16 mouse cellular contexts compared by ENCODE assay signal in genomic region chr13:41085140-41085539, GRCm38 (mm10). TPM values are rescaled to one million over a fixed set of nuclear protein-coding genes. Genes with fewer than 3 reads are reported as not detected.
DNase-seq lines count a peak whose midpoint lies in the region; ATAC-seq and TF ChIP-seq lines count a peak whose summit lies in the region.
"Had no signal": no experiment of that assay in that cellular context is flagged by ENCODE, and none has a peak within 500 bp of the region (broad histone marks: within the 10 kb centered on the region; RNA-seq: fewer than 3 reads in every experiment).

No protein-coding gene starts in this region.

- H3K4me1 ChIP-seq in lung, postnatal 0 days (ENCODE audit: insufficient read depth, low read depth, low read length): no peaks in the 10 kb centered on the region
- H3K4me1 ChIP-seq: embryonic facial prominence, embryonic 13.5 days; hindbrain, embryonic 15.5 days; stomach, embryonic 15.5 days had no signal

- TF ChIP-seq POLR2A in brain, embryonic 14.5 days (IDR thresholded peaks at IDR 0.05; ENCODE audit: borderline replicate concordance, extremely low read depth, insufficient read depth, insufficient read length, poor library complexity, severe bottlenecking): no peak

- intact Hi-C loops in gastrocnemius, adult 2 months (cut with DNase I): loop anchor here (5.0 kb wide), 1 partner anchor 152 kb away; no protein-coding TSS in a partner anchor
- intact Hi-C loops in gastrocnemius, postnatal 36 days (cut with DNase I): loop anchor here (5.0 kb wide), 1 partner anchor 152 kb away; no protein-coding TSS in a partner anchor

- TF ChIP-seq CTCF in gastrocnemius, adult 2 months (IDR thresholded peaks at IDR 0.05): peak; percentile 65
- peak; percentile 71 for TF ChIP-seq CTCF in lung, postnatal 0 days (IDR thresholded peaks at IDR 0.05)
- 0 out of 2 replicates have a peak, but pooled peaks have one; percentile 16 for TF ChIP-seq CTCF in brain, embryonic 14.5 days (IDR thresholded peaks at IDR 0.05; ENCODE audit: borderline replicate concordance, extremely low read depth, insufficient read depth, insufficient read length)

- no peak for ATAC-seq in lung, postnatal 0 days

- H3K36me3 ChIP-seq in lung, postnatal 0 days (ENCODE audit: insufficient read depth, low read length): no peaks in the 10 kb centered on the region
- H3K36me3 ChIP-seq in splenic B cell, adult 2 months (ENCODE audit: control insufficient read depth, insufficient read depth, low read length, poor library complexity, severe bottlenecking): no peaks in the 10 kb centered on the region
- H3K36me3 ChIP-seq: embryonic facial prominence, embryonic 13.5 days; hindbrain, embryonic 15.5 days; stomach, embryonic 15.5 days had no signal

- 12% methylated on average over 2 of the region's 2 CpGs for WGBS in lung, postnatal 0 days

- no peak overlapping the region for H3K4me3 ChIP-seq in gastrocnemius, adult 2 months
- no peak overlapping the region for H3K4me3 ChIP-seq in lung, postnatal 0 days (ENCODE audit: low read depth, low read length)
- H3K4me3 ChIP-seq: embryonic facial prominence, embryonic 13.5 days; hindbrain, embryonic 15.5 days; stomach, embryonic 15.5 days had no signal

- H3K27me3 ChIP-seq in lung, postnatal 0 days (replicated peaks; ENCODE audit: insufficient read depth, low read length): 0 out of 2 replicates have a peak, but pooled peaks cover 5% of the 10 kb centered on the region
- no peaks in the 10 kb centered on the region; the same call in 1 of the 2 replicates for H3K27me3 ChIP-seq in splenic B cell, adult 2 months (ENCODE audit: control insufficient read depth, insufficient read depth, low read length, poor library complexity, severe bottlenecking)
- H3K27me3 ChIP-seq: stomach, embryonic 15.5 days had no signal

- no peak overlapping the region for H3K4me2 ChIP-seq in lung, postnatal 0 days (replicated peaks; ENCODE audit: low read depth, low read length)
- H3K4me2 ChIP-seq: embryonic facial prominence, embryonic 13.5 days; hindbrain, embryonic 15.5 days; stomach, embryonic 15.5 days had no signal

- H3K9ac ChIP-seq in lung, postnatal 0 days (replicated peaks; ENCODE audit: low read depth): no peak overlapping the region
- H3K9ac ChIP-seq: embryonic facial prominence, embryonic 13.5 days; hindbrain, embryonic 15.5 days; stomach, embryonic 15.5 days had no signal

- DNase-seq in gastrocnemius, adult 2 months: no peak
- no peak for DNase-seq in gastrocnemius, postnatal 36 days
- DNase-seq in lung, postnatal 0 days (ENCODE audit: low spot score): peak; percentile 47
- DNase-seq in lung, postnatal 36 days: no peak
- peak; percentile 58 for DNase-seq in brain, embryonic 14.5 days (ENCODE audit: low read depth)
- DNase-seq in splenic B cell, adult 2 months (ENCODE audit: low read depth, low spot score): peak; percentile 28
- no peak for DNase-seq in cerebellum, postnatal 36 days
- DNase-seq in urinary bladder, postnatal 14 days (ENCODE audit: low spot score): no peak
- DNase-seq: gastrocnemius, postnatal 25 days; lung, postnatal 14 days had no signal

- no peak overlapping the region for H3K27ac ChIP-seq in gastrocnemius, adult 2 months
- no peak overlapping the region for H3K27ac ChIP-seq in lung, postnatal 0 days (ENCODE audit: low read length)
- H3K27ac ChIP-seq: embryonic facial prominence, embryonic 13.5 days; hindbrain, embryonic 15.5 days; stomach, embryonic 15.5 days had no signal

- H3K9me3 ChIP-seq in lung, postnatal 0 days (ENCODE audit: low read length): no peaks in the 10 kb centered on the region
- H3K9me3 ChIP-seq: embryonic facial prominence, embryonic 13.5 days; hindbrain, embryonic 15.5 days; stomach, embryonic 15.5 days had no signal

- TF ChIP-seq EP300 in lung, postnatal 0 days (IDR thresholded peaks at IDR 0.05): no peak

RNA-seq across cellular contexts. Expression of gene Mak, which starts 5.6 kb away (rescaled TPM):
- total RNA-seq in gastrocnemius, adult 2 months (2021): not detected
- not detected for total RNA-seq in gastrocnemius, postnatal 36 days (2021)
- polyA plus RNA-seq in lung, postnatal 0 days (2015; fragmentation: Nextera tagmentation; extraction: Ambion mirVana): 2.6 and 2.8 TPM in 2 replicates
- 1.3 and 1.7 TPM in 2 replicates for polyA plus RNA-seq in brain, embryonic 14.5 days (2012; rRNA removed)
- total RNA-seq: gastrocnemius, postnatal 25 days had no signal

RNA-seq across cellular contexts. Expression of gene Gcm2, which starts 25.7 kb away (rescaled TPM):
- not detected for total RNA-seq in gastrocnemius, adult 2 months (2021)
- not detected for total RNA-seq in gastrocnemius, postnatal 36 days (2021)
- polyA plus RNA-seq in lung, postnatal 0 days (2015; fragmentation: Nextera tagmentation; extraction: Ambion mirVana): not detected in 2 replicates
- polyA plus RNA-seq in brain, embryonic 14.5 days (2012; rRNA removed): not detected in 2 replicates
- total RNA-seq: adrenal gland, postnatal 4 days; gastrocnemius, postnatal 25 days; layer of hippocampus, postnatal 25 days had no signal
- polyA plus RNA-seq: embryonic facial prominence, embryonic 13.5 days; hindbrain, embryonic 15.5 days; neural tube, embryonic 14.5 days; stomach, embryonic 15.5 days had no signal

RNA-seq across cellular contexts. Expression of gene Sycp2l, which starts 29.0 kb away (rescaled TPM):
- total RNA-seq in gastrocnemius, adult 2 months (2021): not detected
- not detected for total RNA-seq in gastrocnemius, postnatal 36 days (2021)
- polyA plus RNA-seq in lung, postnatal 0 days (2015; fragmentation: Nextera tagmentation; extraction: Ambion mirVana): not detected in 2 replicates
- 0.04 TPM in 1 of 2 replicates, not detected in the other for polyA plus RNA-seq in brain, embryonic 14.5 days (2012; rRNA removed)
- total RNA-seq: adrenal gland, postnatal 4 days; layer of hippocampus, postnatal 25 days had no signal
- polyA plus RNA-seq: hindbrain, embryonic 15.5 days; neural tube, embryonic 14.5 days had no signal

Comparison
In these comparisons a context has a peak if more than half of its experiments do, and no peak if none do; other contexts are left out.
1. DNase-seq: peak in lung, postnatal 0 days (single experiment), brain, embryonic 14.5 days (single experiment) and splenic B cell, adult 2 months (single experiment); none in gastrocnemius, adult 2 months (single experiment), gastrocnemius, postnatal 36 days (0 of 2), lung, postnatal 36 days (single experiment), cerebellum, postnatal 36 days (0 of 2) and urinary bladder, postnatal 14 days (single experiment).
2. CTCF ChIP-seq: peak in every context shown above with its lines; median percentile 71 in lung, postnatal 0 days; 65 in gastrocnemius, adult 2 months; 16 in brain, embryonic 14.5 days.